Mouse (Mus musculus) spleen, adult 2 months (tissue): ENCODE data around the gene Mier3. TPM values are rescaled to one million over a fixed set of nuclear protein-coding genes. Genes with fewer than 3 reads are reported as not detected.

ENCODE experiments used
- DNase-seq, 2 experiments: peaks; one replicate each; pipeline versions ENCODE4 v3.0.0 to v3.0.0-alpha.2; 2012 to 2021; ENCODE audit warnings: low spot score in 2 of 2, low read depth in 1 of 2
- H3K27ac ChIP-seq: fragments of 200-500 bp; 2 replicates; pipeline ENCODE4 v1.5.1; 2012; ENCODE audit warnings: low read length, inconsistent platforms; ENCODE audit not compliant: insufficient read depth
- H3K27me3 ChIP-seq: fragments of 200-500 bp; 2 replicates; pipeline ENCODE4 v1.6.1; 2012; ENCODE audit warnings: mild to moderate bottlenecking, moderate library complexity, low read length, inconsistent platforms; ENCODE audit not compliant: control insufficient read depth, insufficient read depth
- H3K36me3 ChIP-seq: fragments of 200-500 bp; 2 replicates; pipeline ENCODE4 v1.6.1; 2012; ENCODE audit warnings: mild to moderate bottlenecking, low read length, inconsistent platforms; ENCODE audit not compliant: control insufficient read depth, insufficient read depth
- H3K4me1 ChIP-seq: fragments of 200-500 bp; 2 replicates; pipeline ENCODE4 v1.6.1; 2011; ENCODE audit warnings: inconsistent platforms; ENCODE audit not compliant: control insufficient read depth, insufficient read depth, insufficient read length
- H3K4me3 ChIP-seq: fragments of 200-500 bp; 2 replicates; pipeline ENCODE4 v1.5.1; 2011; ENCODE audit warnings: mild to moderate bottlenecking, inconsistent platforms; ENCODE audit not compliant: insufficient read depth, insufficient read length; ENCODE audit errors: extremely low read depth
- CTCF ChIP-seq: fragments of 200-500 bp; IDR thresholded peaks from 2 replicates; pipeline ENCODE4 v1.5.1; 2011; ENCODE audit warnings: mild to moderate bottlenecking, inconsistent platforms; ENCODE audit not compliant: insufficient read depth, insufficient read length, insufficient replicate concordance; ENCODE audit errors: extremely low read depth
- POLR2A ChIP-seq: fragments of 200-500 bp; IDR thresholded peaks from 2 replicates; pipeline ENCODE4 v1.6.1; 2011; ENCODE audit warnings: low read depth, low read length, inconsistent platforms
- WGBS: fragments of 180-500 bp; shearing (Covaris S2); methylation state at CpG from one replicate; pipeline ENCODE4 v1.1.7; 2018; 5-methylcytosine and 5-hydroxymethylcytosine counted together
- polyA plus RNA-seq: library from polyadenylated mRNA; depleted of rRNA; stranded (reverse); fragments of >200 nt; gene quantifications from 2 replicates; pipeline ENCODE4 v1.2.3, GENCODE M21; 2012

Mier3 gene
- polyA plus RNA-seq, 1 experiment, result 3.0 TPM

DNA sequence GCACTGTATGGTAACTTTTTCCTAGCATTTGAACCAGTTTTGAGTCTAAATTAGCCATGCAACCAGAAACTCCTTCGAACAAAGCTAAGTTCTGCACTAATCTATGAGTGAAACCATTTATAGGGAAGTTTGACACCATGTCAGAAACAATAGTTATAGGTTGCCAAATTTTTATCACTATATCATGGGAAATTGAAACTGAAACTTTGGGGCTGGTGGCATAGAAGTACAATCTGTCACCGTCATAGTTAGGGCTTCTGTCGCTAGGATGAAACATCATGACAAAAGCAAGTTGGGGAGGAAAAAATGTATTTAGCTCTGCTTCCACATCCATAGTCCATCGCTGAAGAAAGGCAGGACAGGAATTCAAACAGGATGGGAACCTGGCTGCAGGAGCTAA is 25.5 kb upstream of the Mier3 start:
- DNase-seq, result no peak
- Histone ChIP-seq H3K27me3 (no peaks in the 10 kb centered on the region), H3K4me3 (0 out of 2 replicates have a peak overlapping the region, but pooled peaks have one; percentile 6), H3K36me3 (no peaks in the 10 kb centered on the region), H3K4me1 (peaks cover 7% of the 10 kb centered on the region; the same call in 1 of the 2 replicates), H3K27ac (no peak overlapping the region)
- 23% methylated on average over 4 of the region's 4 CpGs for whole genome bisulfite sequencing
- no peak for TF ChIP-seq POLR2A
- TF ChIP-seq CTCF, result no peak

DNA sequence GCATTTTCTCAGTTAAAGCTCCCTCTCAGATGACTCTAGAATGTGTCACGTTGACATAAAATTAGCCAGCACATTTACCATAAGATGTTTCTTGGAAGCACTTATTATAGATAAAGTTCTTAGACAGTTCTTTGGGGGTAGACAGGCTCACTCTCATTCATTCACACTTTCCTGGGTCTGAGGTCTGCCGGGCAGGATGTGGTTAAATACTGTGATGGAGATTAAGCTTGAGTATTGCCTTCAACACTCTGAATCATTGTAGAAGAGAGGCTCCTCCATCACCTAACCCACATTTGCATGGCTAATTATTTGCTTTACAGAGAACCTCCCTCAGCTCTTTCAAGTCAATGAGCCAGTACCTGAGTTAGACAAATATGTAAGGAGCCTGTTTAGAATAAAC is 24.9 kb upstream of the Mier3 start:
- Histone ChIP-seq H3K4me1 (peaks cover 7% of the 10 kb centered on the region; the same call in 1 of the 2 replicates), H3K27ac (no peak overlapping the region), H3K4me3 (no peak overlapping the region), H3K36me3 (no peaks in the 10 kb centered on the region), H3K27me3 (no peaks in the 10 kb centered on the region)
- 5% methylated on average over 2 of the region's 2 CpGs for WGBS
- DNase-seq, result peak in 1 of 2 experiments; percentile 19
- TF ChIP-seq CTCF (no peak), POLR2A (no peak)

DNA sequence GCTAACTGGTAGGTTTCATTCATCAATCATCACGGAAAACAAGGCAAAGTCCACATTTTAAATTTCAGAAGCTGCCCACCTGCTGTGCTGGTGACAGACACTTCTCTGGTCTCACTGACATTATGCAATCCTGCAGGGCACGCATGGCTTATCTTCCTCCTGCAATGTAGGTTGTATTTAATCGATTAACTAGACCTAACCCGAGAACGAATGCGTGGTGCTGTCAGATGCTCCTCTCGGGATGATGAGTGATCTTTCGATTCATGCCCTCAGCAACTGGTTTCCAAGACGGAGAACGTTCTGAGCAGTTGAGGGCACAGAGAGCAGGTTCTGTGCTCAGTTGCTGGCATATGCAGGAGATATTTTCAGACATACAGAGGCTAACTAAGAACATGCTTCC is 24.5 kb upstream of the Mier3 start:
- no peaks in the 10 kb centered on the region for H3K36me3 ChIP-seq
- H3K4me1 ChIP-seq, result peaks cover 7% of the 10 kb centered on the region; the same call in 1 of the 2 replicates
- 59% methylated on average over 10 of the region's 10 CpGs for WGBS
- TF ChIP-seq CTCF (no peak), POLR2A (no peak)
- DNase-seq, result no peak
- no peaks in the 10 kb centered on the region for H3K27me3 ChIP-seq
- H3K4me3 ChIP-seq, result no peak overlapping the region
- H3K27ac ChIP-seq, result no peak overlapping the region

DNA sequence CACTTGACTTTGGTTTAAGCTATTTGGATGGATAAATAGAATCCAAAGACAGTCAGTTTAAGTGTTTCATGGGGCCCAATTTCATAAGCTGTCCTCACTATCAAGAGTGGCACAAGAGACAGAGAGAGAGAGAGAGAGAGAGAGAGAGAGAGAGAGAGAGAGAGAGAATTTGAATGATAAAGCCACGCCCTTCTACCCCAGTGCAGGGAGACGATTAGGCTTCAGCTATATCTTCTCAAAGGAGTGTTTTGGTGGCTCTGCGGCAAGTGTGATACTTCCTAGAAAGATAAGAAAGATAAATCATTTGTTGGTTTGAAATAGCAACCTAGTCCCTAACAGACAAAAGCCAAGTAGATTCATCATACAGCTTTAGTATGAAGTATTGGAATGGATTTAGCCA is 24.0 kb upstream of the Mier3 start:
- Histone ChIP-seq H3K4me1 (peaks cover 7% of the 10 kb centered on the region; the same call in 1 of the 2 replicates), H3K36me3 (no peaks in the 10 kb centered on the region), H3K27ac (no peak overlapping the region)

DNA sequence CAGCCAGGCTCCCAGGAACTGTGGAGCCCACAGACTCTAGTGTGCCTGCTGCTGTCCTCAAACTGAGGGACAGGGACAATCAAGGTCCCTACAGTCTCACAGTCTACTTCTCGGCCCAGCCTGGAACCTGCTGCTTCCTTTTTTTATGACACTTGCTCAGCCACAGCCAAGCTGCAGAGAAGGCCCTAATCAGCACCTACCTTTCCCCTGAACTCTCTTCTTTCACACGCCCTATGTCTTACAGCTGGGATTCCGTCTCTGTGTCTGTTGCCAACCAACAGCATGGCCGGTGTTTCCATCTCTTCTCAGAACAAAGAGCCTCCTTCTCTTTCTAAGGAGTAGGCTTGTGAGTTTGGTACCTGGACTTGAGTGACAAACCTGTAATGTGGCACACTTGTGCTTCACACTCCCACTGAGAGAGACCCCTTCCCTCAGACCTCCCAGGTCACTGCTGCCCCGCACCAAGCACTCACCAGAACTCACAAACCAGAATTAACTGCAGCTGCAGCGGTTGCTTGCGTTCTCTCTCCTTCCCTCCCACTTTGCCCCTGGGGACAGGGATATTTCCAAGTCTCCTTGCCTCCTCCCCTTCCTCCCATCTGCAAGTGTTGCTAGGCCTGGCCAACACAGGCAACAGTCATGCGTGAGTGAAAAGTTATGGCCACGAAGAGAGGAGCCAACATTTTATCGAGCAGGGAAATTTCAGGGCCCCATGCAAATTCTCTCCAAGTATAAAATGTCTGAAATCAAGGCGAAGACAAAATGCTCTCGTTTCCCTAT is 22.1 kb upstream of the Mier3 start:
- WGBS, result 82% methylated on average over 12 of the region's 12 CpGs
- Histone ChIP-seq H3K36me3 (no peaks in the 10 kb centered on the region), H3K27me3 (no peaks in the 10 kb centered on the region), H3K27ac (no peak overlapping the region), H3K4me3 (no peak overlapping the region), H3K4me1 (peaks cover 7% of the 10 kb centered on the region; the same call in 1 of the 2 replicates)
- DNase-seq, result no peak
- TF ChIP-seq POLR2A, result no peak
- TF ChIP-seq CTCF, result no peak

More for the DNA sequence above, 24.0 kb upstream of the Mier3 start:
- Histone ChIP-seq H3K4me3 (no peak overlapping the region), H3K27me3 (no peaks in the 10 kb centered on the region)
- TF ChIP-seq CTCF, result no peak
- no peak for TF ChIP-seq POLR2A
- no peak for DNase-seq
- WGBS, result 52% methylated on average over 3 of the region's 3 CpGs

DNA sequence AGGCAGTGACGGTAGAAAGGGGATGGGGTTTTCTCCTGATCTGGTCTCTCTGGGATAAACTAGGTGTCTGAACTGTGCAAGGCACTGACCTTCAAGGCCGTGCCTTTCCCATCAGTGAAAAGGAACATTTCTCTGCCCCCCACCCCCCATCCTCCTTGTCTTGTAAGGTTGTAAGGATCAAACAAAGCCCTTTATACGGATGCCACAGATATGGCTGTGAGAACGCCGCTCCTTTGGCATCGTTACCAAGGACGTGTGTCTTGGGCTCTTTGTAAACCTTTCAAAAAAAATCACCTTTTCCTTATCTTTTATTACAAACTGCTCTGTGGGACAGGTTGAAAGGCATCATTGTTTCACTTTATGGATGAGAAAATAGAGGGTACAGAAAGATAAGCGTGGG is 21.3 kb upstream of the Mier3 start:
- TF ChIP-seq POLR2A (no peak), CTCF (no peak)
- no peak overlapping the region for H3K27ac ChIP-seq
- H3K4me3 ChIP-seq, result no peak overlapping the region
- H3K36me3 ChIP-seq, result no peaks in the 10 kb centered on the region
- no peaks in the 10 kb centered on the region for H3K27me3 ChIP-seq
- WGBS, result 92% methylated on average over 8 of the region's 8 CpGs
- H3K4me1 ChIP-seq, result peaks cover 7% of the 10 kb centered on the region; the same call in 1 of the 2 replicates
- no peak for DNase-seq

DNA sequence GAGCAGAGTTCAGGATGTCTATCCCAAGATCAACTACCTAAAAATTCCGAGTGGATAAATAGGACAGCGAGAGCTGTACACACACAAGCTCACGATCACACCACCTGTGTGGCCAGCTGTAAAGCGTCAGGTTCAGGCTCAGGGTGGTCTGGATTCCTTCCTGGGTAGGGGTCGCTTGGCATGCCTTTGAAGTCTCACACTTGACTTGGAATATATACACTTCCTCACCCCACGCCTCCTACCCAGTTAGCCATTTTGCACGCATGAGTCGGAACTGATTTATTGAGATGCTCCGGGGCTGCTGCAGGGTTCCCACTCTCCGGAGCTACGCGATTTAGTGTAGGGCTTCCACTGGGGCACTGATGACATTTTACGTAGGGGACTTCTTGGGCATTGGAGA is 20.7 kb upstream of the Mier3 start:
- peaks cover 7% of the 10 kb centered on the region; the same call in 1 of the 2 replicates for H3K4me1 ChIP-seq
- H3K27ac ChIP-seq, result no peak overlapping the region
- TF ChIP-seq POLR2A, result no peak
- TF ChIP-seq CTCF, result no peak
- DNase-seq, result no peak
- 94% methylated on average over 13 of the region's 13 CpGs for WGBS
- no peaks in the 10 kb centered on the region for H3K36me3 ChIP-seq
- no peak overlapping the region for H3K4me3 ChIP-seq
- H3K27me3 ChIP-seq, result no peaks in the 10 kb centered on the region
